Mouse (Mus musculus) neutrophil, adult 5-6 weeks (primary cell): ENCODE results near the gene Ccser1. TPM values are rescaled to one million over a fixed set of nuclear protein-coding genes. Genes with fewer than 3 reads are reported as not detected.

Experiments
- ATAC-seq: fragments of 151-379, 151-347 bp; 2 replicates; pipeline ENCODE4 v1.8.0; 2017; ENCODE audit warnings: mild to moderate bottlenecking, moderate TSS enrichment; ENCODE audit not compliant: insufficient number of reproducible peaks, poor library complexity, low FRiP score, severe bottlenecking; ENCODE audit errors: extremely low read depth
- total RNA-seq: library from RNA; stranded (forward); fragments of 200-1000 nt; gene quantifications from 2 replicates; pipeline ENCODE4 v1.2.3, GENCODE M21; 2017

Ccser1 gene
- total RNA-seq, 1 experiment from 2014 or later, result 0.35 TPM

DNA sequence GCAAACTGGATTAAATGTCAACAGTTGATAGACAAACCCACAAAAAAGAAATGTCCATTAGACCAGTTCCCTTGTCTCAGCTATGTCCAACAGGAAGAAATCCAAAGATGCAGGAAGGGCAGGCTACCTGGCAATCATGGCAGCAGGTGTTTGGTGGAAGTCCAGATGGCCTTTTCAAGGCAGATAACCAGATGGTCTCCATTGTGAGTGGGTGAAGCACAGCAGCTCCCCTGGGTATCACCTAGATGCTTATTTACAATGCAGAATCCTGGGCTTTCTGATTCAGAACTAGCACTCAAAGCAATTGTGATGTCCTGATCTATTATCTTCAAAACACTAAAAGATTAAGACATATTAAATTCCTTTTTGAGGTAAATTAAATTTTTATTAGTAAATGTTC is 980.2 kb downstream of the Ccser1 start:
- no peak for ATAC-seq

DNA sequence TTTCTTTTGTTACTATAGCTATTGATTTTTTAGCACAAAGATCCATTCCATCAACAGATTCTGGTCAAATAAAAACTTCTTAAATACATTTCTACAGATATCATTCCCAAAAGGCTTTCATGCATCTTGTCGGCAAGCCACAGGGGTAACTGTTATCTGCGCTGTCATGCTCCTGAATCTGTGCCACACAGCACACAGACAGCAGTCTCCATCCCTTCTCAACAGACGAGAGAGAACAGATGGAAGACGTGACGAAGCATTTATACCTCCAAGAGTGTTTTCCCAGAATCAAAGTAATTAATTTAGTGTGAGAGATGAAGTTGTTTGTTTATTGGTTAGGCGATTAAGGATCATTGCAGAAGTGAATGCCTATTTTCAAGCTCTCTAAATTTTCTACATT is 982.5 kb downstream of the Ccser1 start:
- ATAC-seq, result no peak

DNA sequence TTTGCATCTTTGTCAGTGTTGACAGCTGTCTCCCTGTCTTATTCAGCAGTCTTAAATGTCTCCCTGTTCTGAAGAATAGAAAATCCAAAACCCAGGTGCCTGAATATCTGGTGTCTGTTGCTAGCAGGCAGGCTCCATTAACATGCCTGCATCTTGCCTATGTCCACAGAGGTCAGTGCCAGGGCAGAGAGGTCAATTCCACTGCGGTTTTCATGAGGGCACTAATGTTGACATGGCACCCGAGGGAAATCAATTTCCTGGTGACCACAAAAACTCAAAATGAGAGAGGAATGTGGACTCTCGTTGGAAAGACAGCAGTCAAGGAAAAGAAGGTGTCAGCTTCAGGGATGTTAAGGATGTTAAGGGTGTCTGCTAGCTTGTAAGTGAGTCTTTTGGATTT is 983.7 kb downstream of the Ccser1 start:
- ATAC-seq, result no peak

DNA sequence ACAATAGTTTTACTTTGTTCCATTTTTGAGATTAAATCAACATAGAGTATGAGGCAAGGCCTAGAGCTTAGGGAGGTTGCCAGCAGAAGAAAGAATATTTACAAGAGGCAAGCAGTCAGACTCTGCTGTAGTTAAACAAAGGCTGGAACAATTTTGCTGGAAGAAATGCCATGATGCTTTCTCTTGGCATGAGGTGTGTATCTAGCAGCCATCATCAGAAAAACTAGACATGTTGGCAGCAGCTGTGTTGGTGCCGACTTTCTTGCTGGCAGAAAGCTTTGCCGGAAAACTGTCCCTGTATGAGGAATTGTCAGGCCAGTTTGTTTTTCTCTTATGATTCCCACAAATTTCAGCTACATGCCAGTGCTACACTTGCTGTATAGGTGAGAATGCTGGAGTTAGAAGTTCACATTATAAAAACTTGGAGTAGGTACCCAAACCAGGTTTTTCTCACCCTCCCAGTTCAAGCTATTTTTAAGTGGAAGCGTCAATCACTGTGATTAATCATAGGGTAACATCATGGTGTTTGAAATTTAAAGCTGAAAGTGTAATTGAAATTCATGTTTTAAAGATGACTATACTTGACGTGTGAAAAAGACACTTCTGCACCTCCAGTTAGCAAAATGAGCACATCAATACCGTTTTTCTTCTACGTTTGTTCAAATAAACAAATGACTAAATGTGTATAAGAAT is 1016.5 kb downstream of the Ccser1 start:
- no peak for ATAC-seq

DNA sequence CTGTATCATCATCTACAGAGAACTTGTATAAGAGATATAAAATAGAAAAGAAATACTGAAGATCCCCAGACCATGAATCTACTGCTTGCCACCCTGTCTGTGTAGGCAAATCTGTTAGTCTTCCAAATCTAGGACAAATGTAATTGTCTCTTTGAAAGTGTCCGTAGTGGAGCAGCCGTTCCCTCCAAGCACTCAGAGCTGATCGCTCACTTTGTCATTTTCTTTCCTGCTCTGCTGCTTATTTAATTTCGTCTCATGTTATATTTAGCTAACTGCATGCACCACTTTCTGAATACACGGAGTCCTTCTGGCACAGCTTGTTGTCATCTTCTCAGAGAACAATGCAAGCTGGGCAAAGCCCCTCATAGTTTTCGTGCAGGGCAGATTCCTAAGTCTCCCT is 1018.6 kb downstream of the Ccser1 start:
- ATAC-seq, result no peak

DNA sequence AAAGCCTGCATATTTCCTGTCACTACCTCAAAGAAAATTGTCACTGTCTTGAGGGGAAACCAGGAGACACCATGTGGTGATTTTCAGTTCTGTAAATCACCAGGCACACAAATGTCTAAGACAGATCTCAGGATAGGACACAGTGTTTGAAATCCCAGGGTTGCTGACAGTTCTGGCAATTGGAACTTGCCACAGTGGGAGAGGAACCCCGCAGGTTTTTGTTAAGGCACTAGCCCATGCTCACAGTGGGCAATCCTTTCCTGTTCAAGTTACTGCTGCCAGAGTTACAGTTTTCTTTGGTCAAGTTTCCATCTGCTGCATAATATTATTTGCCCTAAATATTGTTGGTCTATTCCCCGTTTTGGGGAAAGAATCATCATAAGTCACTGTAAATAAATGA is 1024.9 kb downstream of the Ccser1 start:
- no peak for ATAC-seq

DNA sequence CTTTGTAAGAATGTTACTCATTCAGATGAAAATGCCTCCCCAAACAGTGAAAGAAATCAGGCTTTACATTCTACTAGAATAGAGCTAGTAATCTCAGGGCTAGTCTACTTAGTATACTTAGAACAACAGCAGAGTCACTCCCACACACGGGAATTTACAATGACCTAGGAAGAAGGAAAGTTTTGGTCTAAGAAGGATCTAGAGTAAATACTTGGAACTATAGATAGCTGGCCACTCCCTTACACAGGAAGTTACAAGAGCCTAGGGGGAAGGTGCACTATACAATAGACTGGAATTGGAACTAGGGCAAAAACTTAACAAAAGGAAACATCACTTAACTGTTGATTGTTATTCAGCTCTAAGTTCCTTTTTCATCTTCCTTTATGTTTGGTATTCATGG is 1041.7 kb downstream of the Ccser1 start:
- ATAC-seq, result no peak

DNA sequence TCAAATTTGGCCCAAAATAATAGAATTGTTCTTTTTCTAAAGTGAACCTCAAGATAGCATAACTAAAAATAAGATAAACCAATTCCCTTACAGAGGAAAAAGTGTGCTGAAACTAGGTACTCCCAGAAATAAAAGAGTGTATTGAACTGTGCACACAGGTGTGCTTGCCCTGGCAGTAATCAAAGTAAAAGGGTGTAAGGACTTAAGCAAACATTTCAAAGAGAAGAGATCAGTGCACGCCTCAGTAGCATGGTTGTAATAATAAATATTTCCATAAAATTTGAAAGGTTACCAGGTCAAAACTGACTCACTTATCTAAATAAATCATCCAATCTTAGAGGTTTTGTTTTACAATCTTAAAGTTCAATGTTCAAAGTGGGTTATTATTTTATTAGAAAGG is 1083.8 kb downstream of the Ccser1 start:
- no peak for ATAC-seq

DNA sequence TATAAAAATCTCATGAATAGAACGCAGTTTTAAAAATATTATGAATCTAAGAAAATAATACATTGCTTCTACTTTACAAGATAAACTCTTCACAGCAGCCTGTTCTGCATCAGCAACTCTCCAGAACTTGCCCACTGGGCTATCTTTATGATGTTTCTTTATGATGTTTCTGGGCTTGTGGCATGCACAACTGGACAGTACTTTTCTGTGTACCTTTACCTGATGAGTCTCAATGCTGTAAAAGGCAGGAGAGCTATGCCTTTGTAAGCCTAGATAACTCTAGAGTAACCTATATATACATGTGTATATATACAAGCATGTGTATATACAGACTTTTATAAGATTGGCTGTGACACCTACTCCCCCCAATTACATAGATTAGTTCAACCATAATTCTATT is 1084.4 kb downstream of the Ccser1 start:
- ATAC-seq, result no peak

DNA sequence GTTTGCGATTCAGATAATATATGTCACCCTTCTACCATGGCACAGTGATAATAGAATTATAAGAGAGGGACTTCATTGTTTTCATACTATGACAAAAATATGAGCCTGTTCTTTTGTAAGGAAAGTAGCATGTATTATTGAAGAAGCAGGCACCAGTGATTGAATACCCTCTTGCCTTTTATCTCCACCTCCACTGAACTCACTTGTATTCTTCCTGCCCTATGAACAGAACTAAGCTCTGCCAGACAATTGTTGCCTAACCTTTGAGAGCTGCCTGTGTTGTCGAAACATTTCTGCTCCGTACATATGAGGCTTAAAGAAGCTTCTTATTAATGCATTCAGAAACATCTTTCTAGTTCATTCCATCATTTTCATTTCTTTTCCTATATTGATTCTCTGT is 1101.1 kb downstream of the Ccser1 start:
- no peak for ATAC-seq

DNA sequence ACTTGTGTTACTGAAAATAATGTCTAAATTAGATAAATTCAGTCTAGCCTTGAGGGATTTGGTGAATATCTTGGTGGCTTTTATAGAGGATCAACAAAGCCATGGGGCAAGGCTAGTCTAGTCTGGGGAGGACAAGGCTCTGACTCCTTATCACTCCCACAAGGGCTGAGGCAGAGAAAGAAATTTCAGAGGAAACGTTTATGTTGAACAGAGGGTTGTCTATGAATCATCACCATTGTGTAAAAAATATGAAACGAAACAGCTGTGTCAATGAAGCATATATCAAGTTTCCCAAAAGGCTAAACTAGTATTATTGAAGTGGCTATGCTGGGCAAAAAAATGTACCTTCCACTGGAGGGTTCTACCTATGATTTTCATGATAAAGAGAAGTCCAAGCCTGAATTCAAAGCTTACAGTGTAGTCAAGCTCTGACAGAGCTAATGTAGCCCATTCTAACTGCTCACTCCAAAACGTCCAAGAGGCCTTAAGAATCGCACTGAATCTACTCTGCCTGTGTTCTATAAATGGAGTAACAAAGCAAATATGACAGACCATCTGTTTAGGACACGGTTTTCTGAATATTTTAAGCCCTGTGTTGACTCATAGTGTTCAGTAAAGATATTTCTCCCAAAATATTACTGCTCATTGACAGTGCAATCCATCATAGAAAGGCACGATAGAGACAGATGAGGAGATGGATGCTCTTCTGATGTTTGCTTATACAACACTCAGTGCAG is 1121.6 kb downstream of the Ccser1 start:
- ATAC-seq, result no peak

DNA sequence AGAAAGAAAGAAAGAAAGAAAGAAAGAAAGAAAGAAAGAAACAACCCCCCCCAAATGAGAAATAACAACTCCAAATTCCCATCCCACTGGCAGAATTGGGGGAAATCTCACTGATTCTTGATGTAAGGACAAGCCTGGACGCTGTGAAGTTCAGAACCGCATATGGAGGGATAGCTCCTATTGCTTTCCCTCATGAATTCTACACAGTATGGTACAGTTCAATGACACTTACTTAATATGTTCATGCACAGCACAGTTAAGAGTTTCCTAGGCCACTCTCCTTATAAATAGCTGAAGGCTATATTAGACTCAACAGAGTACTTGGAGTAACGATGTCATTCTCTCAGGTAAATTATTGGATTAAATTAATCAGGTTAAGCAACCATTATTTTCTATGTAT is 1138.5 kb downstream of the Ccser1 start:
- ATAC-seq, result no peak

DNA sequence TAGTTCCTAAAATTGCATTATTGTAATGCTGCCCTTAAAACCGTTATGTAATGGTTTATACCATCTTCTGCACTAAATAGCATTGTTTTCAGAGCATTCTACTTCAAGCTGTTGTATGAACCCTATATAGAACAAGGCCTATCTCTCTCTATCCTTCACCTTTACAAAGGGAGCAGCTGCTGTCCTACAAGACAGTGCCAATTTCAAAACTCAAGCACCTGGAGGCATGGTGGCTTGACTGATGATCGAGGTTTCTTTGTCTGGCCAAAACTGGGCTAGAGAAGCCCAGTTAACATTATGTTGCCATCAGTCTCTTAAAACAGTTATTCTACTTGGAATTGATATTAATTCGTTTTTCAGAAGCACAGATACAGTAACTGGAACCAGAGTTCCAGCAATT is 1160.2 kb downstream of the Ccser1 start:
- no peak for ATAC-seq

DNA sequence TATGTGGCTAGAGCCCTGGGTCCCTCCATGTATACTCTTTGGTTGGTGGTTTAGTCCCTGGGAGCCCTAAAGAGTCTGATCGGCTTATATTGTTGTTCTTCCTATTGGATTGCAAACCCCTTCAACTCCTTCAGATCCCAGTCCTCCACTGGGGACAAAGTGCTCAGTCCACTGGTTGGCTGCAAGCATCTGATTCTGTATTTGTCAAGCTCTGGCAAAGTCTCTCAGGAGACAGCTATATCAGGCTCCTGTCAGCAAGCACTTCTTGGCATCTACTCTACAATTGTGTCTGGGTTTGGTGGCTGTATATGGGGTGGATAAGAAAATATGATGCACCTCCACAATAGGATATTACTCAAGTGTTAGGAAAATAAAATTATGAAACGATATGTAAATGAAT is 1187.7 kb downstream of the Ccser1 start:
- no peak for ATAC-seq
